Mouse (Mus musculus): ENCODE results near the gene Ninj2.

Gene Ninj2

GRCm38 (mm10) chr6:120179044-120179755 is 86.0 kb downstream of the Ninj2 start:
- no peak for DNase-seq (ENCODE audit: low spot score)

GRCm38 (mm10) chr6:120179756-120180206 is 86.6 kb downstream of the Ninj2 start:
- no peak for DNase-seq (ENCODE audit: low spot score)

GRCm38 (mm10) chr6:120180492-120180891 is 87.3 kb downstream of the Ninj2 start:
- no peak for DNase-seq (ENCODE audit: low spot score)

- no peak for DNase-seq (ENCODE audit: low spot score)
These were observed 89.0 kb downstream of the Ninj2 start for GRCm38 (mm10) chr6:120182160-120182559.

GRCm38 (mm10) chr6:120183771-120184170 is 90.6 kb downstream of the Ninj2 start:
- DNase-seq (ENCODE audit: low spot score): no peak

- DNase-seq (ENCODE audit: low spot score): no peak
These were observed 92.0 kb downstream of the Ninj2 start for GRCm38 (mm10) chr6:120185012-120185730.

- DNase-seq (ENCODE audit: low spot score): no peak
These were observed 92.6 kb downstream of the Ninj2 start for GRCm38 (mm10) chr6:120185756-120186155.

GRCm38 (mm10) chr6:120186594-120186993 is 93.4 kb downstream of the Ninj2 start:
- DNase-seq (ENCODE audit: low spot score): no peak

GRCm38 (mm10) chr6:120187587-120188176 is 94.5 kb downstream of the Ninj2 start:
- no peak for DNase-seq (ENCODE audit: low spot score)

GRCm38 (mm10) chr6:120188376-120189235 is 95.5 kb downstream of the Ninj2 start:
- no peak for DNase-seq (ENCODE audit: low spot score)

GRCm38 (mm10) chr6:120189287-120189686 is 96.1 kb downstream of the Ninj2 start:
- no peak for DNase-seq (ENCODE audit: low spot score)

- no peak for DNase-seq (ENCODE audit: low spot score)
These were observed 97.2 kb downstream of the Ninj2 start for GRCm38 (mm10) chr6:120190365-120190764.

- peak; percentile 74 for DNase-seq (ENCODE audit: low spot score)
These were observed 97.8 kb downstream of the Ninj2 start for GRCm38 (mm10) chr6:120190912-120191311.

- DNase-seq (ENCODE audit: low spot score): peak; percentile 56
These were observed 98.4 kb downstream of the Ninj2 start for GRCm38 (mm10) chr6:120191396-120192170.

GRCm38 (mm10) chr6:120192211-120192870 is 99.2 kb downstream of the Ninj2 start:
- DNase-seq (ENCODE audit: low spot score): peak; percentile 61

- peak; percentile 74 for DNase-seq (ENCODE audit: low spot score)
These were observed 100.0 kb downstream of the Ninj2 start for GRCm38 (mm10) chr6:120193174-120193573.

- DNase-seq (ENCODE audit: low spot score): no peak
These were observed 100.6 kb downstream of the Ninj2 start for GRCm38 (mm10) chr6:120193793-120194192.

GRCm38 (mm10) chr6:120194305-120194704 is 101.2 kb downstream of the Ninj2 start:
- no peak for DNase-seq (ENCODE audit: low spot score)

GRCm38 (mm10) chr6:120194963-120195362 is 101.8 kb downstream of the Ninj2 start:
- no peak for DNase-seq (ENCODE audit: low spot score)

GRCm38 (mm10) chr6:120196837-120197236 is 103.7 kb downstream of the Ninj2 start:
- no peak for DNase-seq (ENCODE audit: low spot score)

- DNase-seq (ENCODE audit: low spot score): peak; percentile 70
These were observed 104.8 kb downstream of the Ninj2 start for GRCm38 (mm10) chr6:120197964-120198363.

Data from yolk sac, embryonic 10.5 days (tissue).